Mouse (Mus musculus): ENCODE results near the gene Frmd4a. TPM values are rescaled to one million over a fixed set of nuclear protein-coding genes. Genes with fewer than 3 reads are reported as not detected.

Frmd4a gene
- polyA plus RNA-seq, 1 experiment from 2014 or later: 16.8 TPM

- ATAC-seq (replicated peaks; ENCODE audit: low FRiP score, low read depth) (peak; percentile 50; the same call in 1 of the 2 replicates), DNase-seq (ENCODE audit: low spot score) (peak; percentile 42)
- WGBS: 54% methylated on average over 5 of the region's 5 CpGs
- peak overlapping the region; percentile 62; the same call in 1 of the 2 replicates for H3K27ac ChIP-seq
- no peaks in the 10 kb centered on the region for H3K9me3 ChIP-seq (replicated peaks; ENCODE audit: low read length)
- H3K36me3 ChIP-seq (ENCODE audit: insufficient read depth, low read length): no peaks in the 10 kb centered on the region
- H3K4me2 ChIP-seq (ENCODE audit: low read length): peak overlapping the region; percentile 28; the same call in 1 of the 2 replicates
- H3K27me3 ChIP-seq (ENCODE audit: insufficient read depth, low read length): no peaks in the 10 kb centered on the region
- H3K4me1 ChIP-seq (replicated peaks; ENCODE audit: insufficient read depth, low read length): peaks cover 20% of the 10 kb centered on the region; the same call in 1 of the 2 replicates
- no peak for TF ChIP-seq CTCF (IDR thresholded peaks at IDR 0.05; ENCODE audit: low read depth)
- H3K4me3 ChIP-seq (replicated peaks; ENCODE audit: low read depth, low read length): no peak overlapping the region
- H3K9ac ChIP-seq (ENCODE audit: low read depth, low read length): no peak overlapping the region
Measured at GRCm38 (mm10) chr2:4509739-4510138, 492.2 kb downstream of the Frmd4a start.

GRCm38 (mm10) chr2:4510208-4511079 lies 492.9 kb downstream of the Frmd4a start:
- Histone ChIP-seq H3K4me3 (replicated peaks; ENCODE audit: low read depth, low read length) (no peak overlapping the region), H3K27ac (peak overlapping the region; percentile 62; the same call in 1 of the 2 replicates), H3K9ac (ENCODE audit: low read depth, low read length) (no peak overlapping the region), H3K27me3 (ENCODE audit: insufficient read depth, low read length) (no peaks in the 10 kb centered on the region), H3K4me1 (replicated peaks; ENCODE audit: insufficient read depth, low read length) (peaks cover 20% of the 10 kb centered on the region; the same call in 1 of the 2 replicates), H3K9me3 (replicated peaks; ENCODE audit: low read length) (no peaks in the 10 kb centered on the region), H3K36me3 (ENCODE audit: insufficient read depth, low read length) (no peaks in the 10 kb centered on the region), H3K4me2 (ENCODE audit: low read length) (peak overlapping the region; percentile 28; the same call in 1 of the 2 replicates)
- DNase-seq (ENCODE audit: low spot score) (peak; percentile 74), ATAC-seq (replicated peaks; ENCODE audit: low FRiP score, low read depth) (peak; percentile 81)
- 35% methylated on average over 11 of the region's 11 CpGs for WGBS
- peak; percentile 17; the same call in 1 of the 2 replicates for TF ChIP-seq CTCF (IDR thresholded peaks at IDR 0.05; ENCODE audit: low read depth)

GRCm38 (mm10) chr2:4511080-4511386 lies 493.5 kb downstream of the Frmd4a start:
- 59% methylated on average over 2 of the region's 2 CpGs for WGBS

GRCm38 (mm10) chr2:4512607-4513006 lies 495.1 kb downstream of the Frmd4a start:
- 54% methylated on average over 14 of the region's 14 CpGs for WGBS
- ATAC-seq (replicated peaks; ENCODE audit: low FRiP score, low read depth): no peak
- Histone ChIP-seq H3K27me3 (ENCODE audit: insufficient read depth, low read length) (no peaks in the 10 kb centered on the region), H3K4me3 (replicated peaks; ENCODE audit: low read depth, low read length) (no peak overlapping the region), H3K4me1 (replicated peaks; ENCODE audit: insufficient read depth, low read length) (peaks cover 31% of the 10 kb centered on the region), H3K36me3 (ENCODE audit: insufficient read depth, low read length) (no peaks in the 10 kb centered on the region), H3K4me2 (ENCODE audit: low read length) (no peak overlapping the region), H3K9me3 (replicated peaks; ENCODE audit: low read length) (no peaks in the 10 kb centered on the region), H3K9ac (ENCODE audit: low read depth, low read length) (no peak overlapping the region), H3K27ac (no peak overlapping the region)
- DNase-seq (ENCODE audit: low spot score): no peak
- TF ChIP-seq CTCF (IDR thresholded peaks at IDR 0.05; ENCODE audit: low read depth): no peak

More at GRCm38 (mm10) chr2:4511080-4511386, 493.5 kb downstream of the Frmd4a start:
- Histone ChIP-seq H3K27ac (0 out of 2 replicates have a peak overlapping the region, but pooled peaks have one; percentile 54), H3K36me3 (ENCODE audit: insufficient read depth, low read length) (no peaks in the 10 kb centered on the region), H3K9me3 (replicated peaks; ENCODE audit: low read length) (no peaks in the 10 kb centered on the region), H3K4me3 (replicated peaks; ENCODE audit: low read depth, low read length) (no peak overlapping the region), H3K4me1 (replicated peaks; ENCODE audit: insufficient read depth, low read length) (peaks cover 20% of the 10 kb centered on the region), H3K4me2 (ENCODE audit: low read length) (no peak overlapping the region), H3K27me3 (ENCODE audit: insufficient read depth, low read length) (no peaks in the 10 kb centered on the region), H3K9ac (ENCODE audit: low read depth, low read length) (no peak overlapping the region)
- 0 out of 2 replicates have a peak, but pooled peaks have one; percentile 4 for ATAC-seq (replicated peaks; ENCODE audit: low FRiP score, low read depth)
- DNase-seq (ENCODE audit: low spot score): peak; percentile 76
- TF ChIP-seq CTCF (IDR thresholded peaks at IDR 0.05; ENCODE audit: low read depth): no peak

GRCm38 (mm10) chr2:4515910-4516309 lies 498.4 kb downstream of the Frmd4a start:
- Histone ChIP-seq H3K4me2 (ENCODE audit: low read length) (no peak overlapping the region), H3K9me3 (replicated peaks; ENCODE audit: low read length) (no peaks in the 10 kb centered on the region), H3K36me3 (ENCODE audit: insufficient read depth, low read length) (no peaks in the 10 kb centered on the region), H3K27ac (no peak overlapping the region), H3K4me3 (replicated peaks; ENCODE audit: low read depth, low read length) (no peak overlapping the region), H3K27me3 (ENCODE audit: insufficient read depth, low read length) (no peaks in the 10 kb centered on the region), H3K9ac (ENCODE audit: low read depth, low read length) (no peak overlapping the region), H3K4me1 (replicated peaks; ENCODE audit: insufficient read depth, low read length) (peaks cover 14% of the 10 kb centered on the region)
- WGBS: 86% methylated on average over 3 of the region's 3 CpGs
- ATAC-seq (replicated peaks; ENCODE audit: low FRiP score, low read depth): no peak
- DNase-seq (ENCODE audit: low spot score): no peak
- TF ChIP-seq CTCF (IDR thresholded peaks at IDR 0.05; ENCODE audit: low read depth): no peak

- no peak for ATAC-seq (replicated peaks; ENCODE audit: low FRiP score, low read depth)
- 33% methylated on average over 7 of the region's 7 CpGs for WGBS
Measured at GRCm38 (mm10) chr2:4516819-4517552, 499.5 kb downstream of the Frmd4a start.

More at GRCm38 (mm10) chr2:4516819-4517552, 499.5 kb downstream of the Frmd4a start:
- Histone ChIP-seq H3K36me3 (ENCODE audit: insufficient read depth, low read length) (no peaks in the 10 kb centered on the region), H3K27me3 (ENCODE audit: insufficient read depth, low read length) (no peaks in the 10 kb centered on the region), H3K9ac (ENCODE audit: low read depth, low read length) (no peak overlapping the region), H3K4me3 (replicated peaks; ENCODE audit: low read depth, low read length) (no peak overlapping the region), H3K4me2 (ENCODE audit: low read length) (no peak overlapping the region), H3K9me3 (replicated peaks; ENCODE audit: low read length) (no peaks in the 10 kb centered on the region), H3K4me1 (replicated peaks; ENCODE audit: insufficient read depth, low read length) (peaks cover 14% of the 10 kb centered on the region), H3K27ac (peak overlapping the region; percentile 6; the same call in 1 of the 2 replicates)
- DNase-seq (ENCODE audit: low spot score): peak; percentile 72
- no peak for TF ChIP-seq CTCF (IDR thresholded peaks at IDR 0.05; ENCODE audit: low read depth)

Data from kidney, postnatal 0 days (tissue).